Mouse (Mus musculus) kidney, adult 10 weeks (tissue): ENCODE results near the gene Ythdc1. TPM values are rescaled to one million over a fixed set of nuclear protein-coding genes. Genes with fewer than 3 reads are reported as not detected.

ENCODE experiments used
- polyA plus RNA-seq: library from polyadenylated mRNA; stranded (reverse); fragments of 350-450 nt; fragmentation: Illumina TruSeq; extraction: RNeasy Lipid Tissue Mini Kit (QIAGEN cat#74804); gene quantifications from one replicate; pipeline ENCODE4 v1.2.3, GENCODE M21; 2014; ENCODE audit warnings: low read depth, low replicate concordance

Ythdc1 gene
- polyA plus RNA-seq, result 138 TPM

GRCm38 (mm10) chr5:86803962-86804940, at the start of gene Ythdc1:
Gene Ythdc1 (plus strand): TSS chr5:86804221.

Other genes starting within 250 kb of the Ythdc1 start
- gene Tmprss11f, start 171.8 kb upstream of the Ythdc1 start, polyA plus RNA-seq, result not detected
- not detected for gene Tmprss11b, start 127.9 kb upstream of the Ythdc1 start, polyA plus RNA-seq
- gene Tmprss11e, start 58.4 kb upstream of the Ythdc1 start, polyA plus RNA-seq, result not detected
- gene Ugt2b34, start 102.7 kb downstream of the Ythdc1 start, polyA plus RNA-seq, result 240 TPM
- gene Ugt2b1, start 122.3 kb downstream of the Ythdc1 start, polyA plus RNA-seq, result 0.32 TPM
- 0.40 TPM for gene Ugt2b35, start 196.6 kb downstream of the Ythdc1 start, polyA plus RNA-seq